Mouse (Mus musculus) heart, adult 8-10 months (tissue): ENCODE measurements around the gene Pnpo. TPM values are rescaled to one million over a fixed set of nuclear protein-coding genes. Genes with fewer than 3 reads are reported as not detected.

Source experiments
- DNase-seq: peaks from one replicate; pipeline ENCODE4 v3.0.0; 2022; ENCODE audit warnings: low spot score
- total RNA-seq, 4 experiments: library from RNA; stranded (reverse); gene quantifications; 2 replicates each; pipeline ENCODE4 v1.2.4; 2022

The Pnpo gene
- total RNA-seq = 10 to 100 TPM; 14.9 to 16.6 (median 16.1) TPM

- peak; percentile 97 for DNase-seq
These were observed at the start of gene Pnpo for GRCm38 (mm10) chr11:96943746-96944304. TSS of gene Pnpo (minus strand) at chr11:96943986.

- DNase-seq = no peak
These were observed 49.0 kb upstream of the Pnpo start for GRCm38 (mm10) chr11:96992722-96993311.

GRCm38 (mm10) chr11:96991501-96991900 lies 47.7 kb upstream of the Pnpo start:
- DNase-seq = no peak

- DNase-seq = no peak
These were observed 44.3 kb upstream of the Pnpo start for GRCm38 (mm10) chr11:96987873-96988655.

- no peak for DNase-seq
These were observed 42.7 kb upstream of the Pnpo start for GRCm38 (mm10) chr11:96986463-96986862.

- DNase-seq = no peak
These were observed 41.1 kb upstream of the Pnpo start for GRCm38 (mm10) chr11:96984903-96985302.

- no peak for DNase-seq
These were observed 39.1 kb upstream of the Pnpo start, which contains the start of gene Sp2 for GRCm38 (mm10) chr11:96982859-96983258. TSS of gene Sp2 (minus strand) at chr11:96982959.

- DNase-seq = peak; percentile 81
These were observed 38.6 kb upstream of the Pnpo start for GRCm38 (mm10) chr11:96982355-96982754.

GRCm38 (mm10) chr11:96981461-96981860 lies 37.7 kb upstream of the Pnpo start:
- no peak for DNase-seq

- no peak for DNase-seq
These were observed 36.2 kb upstream of the Pnpo start for GRCm38 (mm10) chr11:96980021-96980420.

- DNase-seq = no peak
These were observed 35.5 kb upstream of the Pnpo start for GRCm38 (mm10) chr11:96979329-96979728.

GRCm38 (mm10) chr11:96978401-96979246 lies 34.8 kb upstream of the Pnpo start:
- DNase-seq = no peak

- peak; percentile 100 for DNase-seq
These were observed 34.0 kb upstream of the Pnpo start for GRCm38 (mm10) chr11:96977606-96978400.

- DNase-seq = peak; percentile 80
These were observed 33.3 kb upstream of the Pnpo start for GRCm38 (mm10) chr11:96976911-96977591.

- DNase-seq = no peak
These were observed 32.5 kb upstream of the Pnpo start for GRCm38 (mm10) chr11:96976379-96976687.

GRCm38 (mm10) chr11:96975511-96976378 lies 32.0 kb upstream of the Pnpo start:
- no peak for DNase-seq

- DNase-seq = no peak
These were observed 31.0 kb upstream of the Pnpo start for GRCm38 (mm10) chr11:96974813-96975212.

GRCm38 (mm10) chr11:96973426-96973964 lies 29.7 kb upstream of the Pnpo start:
- DNase-seq = no peak

GRCm38 (mm10) chr11:96972906-96973305 lies 29.1 kb upstream of the Pnpo start:
- DNase-seq = no peak
